22 mouse cellular contexts compared by ENCODE assay signal in the genomic region with DNA sequence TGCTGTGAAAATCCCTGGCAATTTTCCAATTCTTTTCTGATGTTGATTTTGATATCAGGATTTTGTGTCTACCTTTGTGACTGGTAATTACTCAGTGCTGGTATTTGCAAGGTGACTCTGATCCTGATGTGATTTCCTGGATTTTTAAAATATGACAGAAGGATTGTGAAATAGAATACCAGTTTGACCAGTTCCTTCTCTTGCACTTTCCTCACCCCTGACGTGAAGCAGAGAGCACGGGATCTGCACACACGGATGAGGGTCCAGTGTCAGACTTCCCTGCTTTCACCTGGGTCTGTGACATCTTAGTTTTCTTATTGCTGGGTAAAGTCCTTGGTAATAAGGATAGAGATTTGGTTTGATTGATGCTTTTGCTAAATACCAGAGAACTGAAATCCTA.
DNase-seq lines count a peak whose midpoint lies in the region; ATAC-seq and TF ChIP-seq lines count a peak whose summit lies in the region.
"Had no signal": no experiment of that assay in that cellular context is flagged by ENCODE, and none has a peak within 500 bp of the region (broad histone marks: within the 10 kb centered on the region; RNA-seq: fewer than 3 reads in every experiment).

No protein-coding gene starts in this region.

- DNase-seq in lung, postnatal 0 days (ENCODE audit: low spot score) = peak; percentile 31
- no peak for DNase-seq in lung, postnatal 10 days
- DNase-seq in gastrocnemius, adult 8-10 months (ENCODE audit: low spot score in 2 of 2) = no peak
- DNase-seq: adrenal gland, adult 2 months; adrenal gland, postnatal 10 days; adrenal gland, postnatal 25 days; cerebellum, adult 11 months; cerebellum, adult 18-20 months; cerebellum, adult 8-10 months; cerebellum, adult 9-11 months; cerebellum, postnatal 14 days; cerebellum, postnatal 36 days; embryo, embryonic 11 days had no signal

- H3K27ac ChIP-seq in intestine, embryonic 15.5 days = no peak overlapping the region
- H3K27ac ChIP-seq in intestine, postnatal 0 days (ENCODE audit: low read depth, low read length) = no peak overlapping the region
- no peak overlapping the region for H3K27ac ChIP-seq in lung, postnatal 0 days (ENCODE audit: low read length)
- H3K27ac ChIP-seq: embryonic facial prominence, embryonic 12.5 days; embryonic facial prominence, embryonic 15.5 days; forebrain, embryonic 10.5 days; forebrain, embryonic 12.5 days had no signal

- no peak overlapping the region for H3K4me3 ChIP-seq in intestine, embryonic 15.5 days (replicated peaks)
- H3K4me3 ChIP-seq in intestine, postnatal 0 days (ENCODE audit: low read depth, low read length) = no peak overlapping the region
- no peak overlapping the region for H3K4me3 ChIP-seq in lung, postnatal 0 days (ENCODE audit: low read depth, low read length)
- H3K4me3 ChIP-seq: embryonic facial prominence, embryonic 12.5 days; embryonic facial prominence, embryonic 15.5 days; erythroblast, embryonic 14.5 days; forebrain, embryonic 10.5 days; forebrain, embryonic 12.5 days had no signal

- TF ChIP-seq CTCF in intestine, postnatal 0 days (IDR thresholded peaks at IDR 0.05; ENCODE audit: low read depth) = no peak
- no peak for TF ChIP-seq CTCF in lung, postnatal 0 days (IDR thresholded peaks at IDR 0.05)

- peak; percentile 85 for ATAC-seq in intestine, embryonic 15.5 days
- ATAC-seq in intestine, postnatal 0 days = no peak
- no peak; the same call in 1 of the 2 replicates for ATAC-seq in lung, postnatal 0 days
- ATAC-seq: forebrain, embryonic 14.5 days; forebrain, embryonic 16.5 days had no signal

- 0 out of 2 replicates have a peak, but pooled peaks have one; percentile 18 for TF ChIP-seq EP300 in lung, postnatal 0 days (IDR thresholded peaks at IDR 0.05)

- no peaks in the 10 kb centered on the region for H3K27me3 ChIP-seq in intestine, embryonic 15.5 days (replicated peaks)
- no peaks in the 10 kb centered on the region for H3K27me3 ChIP-seq in intestine, postnatal 0 days (replicated peaks; ENCODE audit: control insufficient read depth, insufficient read depth, low read length)
- no peaks in the 10 kb centered on the region for H3K27me3 ChIP-seq in lung, postnatal 0 days (replicated peaks; ENCODE audit: insufficient read depth, low read length)
- H3K27me3 ChIP-seq: embryonic facial prominence, embryonic 12.5 days; embryonic facial prominence, embryonic 15.5 days; forebrain, embryonic 12.5 days had no signal

- no peak overlapping the region for H3K4me2 ChIP-seq in intestine, embryonic 15.5 days (replicated peaks)
- H3K4me2 ChIP-seq in intestine, postnatal 0 days (replicated peaks; ENCODE audit: low read depth) = no peak overlapping the region
- no peak overlapping the region for H3K4me2 ChIP-seq in lung, postnatal 0 days (replicated peaks; ENCODE audit: low read depth, low read length)
- H3K4me2 ChIP-seq: embryonic facial prominence, embryonic 12.5 days; embryonic facial prominence, embryonic 15.5 days; forebrain, embryonic 12.5 days had no signal

- no peak overlapping the region for H3K9ac ChIP-seq in intestine, embryonic 15.5 days
- H3K9ac ChIP-seq in intestine, postnatal 0 days (ENCODE audit: low read depth, low read length) = no peak overlapping the region
- H3K9ac ChIP-seq in lung, postnatal 0 days (replicated peaks; ENCODE audit: low read depth) = no peak overlapping the region
- H3K9ac ChIP-seq: embryonic facial prominence, embryonic 12.5 days; embryonic facial prominence, embryonic 15.5 days; forebrain, embryonic 12.5 days had no signal

- no peaks in the 10 kb centered on the region for H3K4me1 ChIP-seq in intestine, embryonic 15.5 days (replicated peaks)
- no peaks in the 10 kb centered on the region for H3K4me1 ChIP-seq in intestine, postnatal 0 days (replicated peaks; ENCODE audit: control insufficient read depth, insufficient read depth, low read length)
- no peaks in the 10 kb centered on the region for H3K4me1 ChIP-seq in lung, postnatal 0 days (ENCODE audit: insufficient read depth, low read depth, low read length)
- H3K4me1 ChIP-seq: embryonic facial prominence, embryonic 12.5 days had no signal

- 55% methylated on average over 3 of the region's 3 CpGs for WGBS in intestine, embryonic 15.5 days
- WGBS in intestine, postnatal 0 days = 47% methylated on average over 3 of the region's 3 CpGs
- 52% methylated on average over 3 of the region's 3 CpGs for WGBS in lung, postnatal 0 days

- no peaks in the 10 kb centered on the region for H3K9me3 ChIP-seq in intestine, embryonic 15.5 days
- H3K9me3 ChIP-seq in intestine, postnatal 0 days (ENCODE audit: control insufficient read depth) = no peaks in the 10 kb centered on the region
- no peaks in the 10 kb centered on the region for H3K9me3 ChIP-seq in lung, postnatal 0 days (ENCODE audit: low read length)
- H3K9me3 ChIP-seq: embryonic facial prominence, embryonic 12.5 days; embryonic facial prominence, embryonic 15.5 days; forebrain, embryonic 10.5 days; forebrain, embryonic 12.5 days had no signal

- no peaks in the 10 kb centered on the region for H3K36me3 ChIP-seq in intestine, embryonic 15.5 days
- H3K36me3 ChIP-seq in intestine, postnatal 0 days (ENCODE audit: control insufficient read depth, insufficient read depth) = no peaks in the 10 kb centered on the region
- no peaks in the 10 kb centered on the region for H3K36me3 ChIP-seq in lung, postnatal 0 days (ENCODE audit: insufficient read depth, low read length)
- H3K36me3 ChIP-seq: embryonic facial prominence, embryonic 12.5 days; embryonic facial prominence, embryonic 15.5 days; forebrain, embryonic 10.5 days; forebrain, embryonic 12.5 days had no signal
